ENCODE assay signal across 10 mouse cellular contexts in the genomic region with DNA sequence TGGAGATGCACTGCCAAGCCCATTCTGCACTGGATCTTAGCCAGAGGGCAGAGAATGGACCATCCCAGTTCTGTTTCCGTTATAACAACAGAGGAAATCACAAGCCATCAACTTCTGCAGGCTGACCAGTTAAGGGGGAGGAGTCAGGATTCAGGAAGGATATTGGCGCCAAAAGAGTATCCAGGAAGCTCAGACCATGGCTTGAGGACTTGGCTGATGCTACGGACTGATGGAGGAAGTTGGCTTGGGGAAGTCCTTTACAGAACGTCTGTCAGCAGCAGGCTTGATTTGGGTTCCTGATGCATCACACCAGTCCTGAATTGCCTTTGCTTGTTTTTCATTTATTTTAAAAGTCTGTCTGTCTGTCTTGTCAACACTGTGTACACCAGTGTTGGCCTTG. TPM values are rescaled to one million over a fixed set of nuclear protein-coding genes. Genes with fewer than 3 reads are reported as not detected.
DNase-seq lines count a peak whose midpoint lies in the region; ATAC-seq and TF ChIP-seq lines count a peak whose summit lies in the region.
"Had no signal": no experiment of that assay in that cellular context is flagged by ENCODE, and none has a peak within 500 bp of the region (broad histone marks: within the 10 kb centered on the region; RNA-seq: fewer than 3 reads in every experiment).

No protein-coding gene starts in this region.

- peak overlapping the region; percentile 92 for H3K27ac ChIP-seq in bone marrow macrophage, adult 2 months (ENCODE audit: insufficient read depth, low read depth, low read length)
- no peak overlapping the region for H3K27ac ChIP-seq in forebrain, embryonic 14.5 days (ENCODE audit: low read depth, low read length)
- H3K27ac ChIP-seq: midbrain, embryonic 12.5 days had no signal

- H3K36me3 ChIP-seq in forebrain, embryonic 14.5 days (ENCODE audit: control insufficient read depth, insufficient read depth, low read length) = no peaks in the 10 kb centered on the region
- H3K36me3 ChIP-seq: midbrain, embryonic 12.5 days had no signal

- no peak overlapping the region for H3K4me3 ChIP-seq in bone marrow macrophage, adult 2 months (ENCODE audit: insufficient read depth, low read length)
- no peak overlapping the region for H3K4me3 ChIP-seq in forebrain, embryonic 14.5 days (ENCODE audit: low read depth, low read length)

- H3K9me3 ChIP-seq in forebrain, embryonic 14.5 days (replicated peaks; ENCODE audit: control insufficient read depth, low read length) = no peaks in the 10 kb centered on the region
- H3K9me3 ChIP-seq: hindbrain, embryonic 10.5 days; midbrain, embryonic 12.5 days had no signal

- no peak overlapping the region for H3K9ac ChIP-seq in forebrain, embryonic 14.5 days (ENCODE audit: low read length)

- WGBS in forebrain, embryonic 14.5 days = 70% methylated on average over 4 of the region's 4 CpGs

- intact Hi-C loops in heart, postnatal 25 days (cut with DNase I) = loop anchor here (5.0 kb wide), 1 partner anchor 298 kb away; no protein-coding TSS in a partner anchor

- H3K4me1 ChIP-seq in bone marrow macrophage, adult 2 months (ENCODE audit: control insufficient read depth, insufficient read depth, low read length) = peaks cover 54% of the 10 kb centered on the region
- peaks cover 10% of the 10 kb centered on the region for H3K4me1 ChIP-seq in forebrain, embryonic 14.5 days (ENCODE audit: control insufficient read depth, insufficient read depth, low read length)

- H3K27me3 ChIP-seq in forebrain, embryonic 14.5 days (replicated peaks; ENCODE audit: control insufficient read depth, insufficient read depth, low read length) = no peaks in the 10 kb centered on the region

- peak; percentile 80 for ATAC-seq in megakaryocyte, adult 5-6 weeks (ENCODE audit: poor library complexity, severe bottlenecking)
- no peak for ATAC-seq in forebrain, embryonic 14.5 days

- no peak overlapping the region for H3K4me2 ChIP-seq in forebrain, embryonic 14.5 days (ENCODE audit: low read length)

- peak; percentile 75 for DNase-seq in heart, adult 8-10 months (ENCODE audit: low spot score)
- no peak for DNase-seq in heart, postnatal 25 days (ENCODE audit: low spot score)
- peak; percentile 70 for DNase-seq in kidney, postnatal 14 days
- DNase-seq in right cerebral cortex, adult 18-20 months = no peak
- no peak for DNase-seq in forebrain, embryonic 14.5 days (ENCODE audit: low spot score)
- DNase-seq in urinary bladder, postnatal 4 days (ENCODE audit: low spot score in 2 of 2) = no peak

- TF ChIP-seq CTCF in bone marrow macrophage, adult 2 months (IDR thresholded peaks at IDR 0.05; ENCODE audit: low read depth, low read length) = no peak

- no peak for TF ChIP-seq POLR2A in bone marrow macrophage, adult 2 months (IDR thresholded peaks at IDR 0.05; ENCODE audit: borderline replicate concordance, low read depth, low read length)

RNA-seq across cellular contexts. Expression of a gene that starts 1.2 kb away (rescaled TPM):
- total RNA-seq in heart, adult 8-10 months (2022) = 10 to 100 TPM; 17.8 to 24.5 (median 20.6) TPM
- total RNA-seq in heart, postnatal 25 days (2021) = 10 to 100 TPM; 20.7 to 21.2 TPM
- 37.3 and 44.2 TPM in 2 replicates for polyA plus RNA-seq in bone marrow macrophage, adult 2 months (2012; ENCODE audit: insufficient read depth, insufficient read length, missing spikeins)
- 15.0 and 17.1 TPM in 2 replicates for total RNA-seq in megakaryocyte, adult 5-6 weeks (2015)
- 11.3 and 11.8 TPM in 2 replicates for total RNA-seq in megakaryocyte, adult 5-6 weeks (2017)
- 33.9 and 50.8 TPM in 2 replicates for polyA plus RNA-seq in forebrain, embryonic 14.5 days (2014; fragmentation: Nextera tagmentation; extraction: Ambion mirVana)

RNA-seq across cellular contexts. Expression of a gene that starts 7.3 kb away (rescaled TPM):
- 1,000 to 10,000 TPM in 2 of 4 experiments, 100 to 1,000 TPM in 2; 938 to 1,102 (median 988) TPM for total RNA-seq in heart, adult 8-10 months (2022)
- 100 to 1,000 TPM; 838 to 880 TPM for total RNA-seq in heart, postnatal 25 days (2021)
- polyA plus RNA-seq in bone marrow macrophage, adult 2 months (2012; ENCODE audit: insufficient read depth, insufficient read length, missing spikeins) = 1,719 and 1,824 TPM in 2 replicates
- 5,087 and 5,550 TPM in 2 replicates for total RNA-seq in megakaryocyte, adult 5-6 weeks (2015)
- total RNA-seq in megakaryocyte, adult 5-6 weeks (2017) = 1,590 and 1,750 TPM in 2 replicates
- 2,846 and 4,258 TPM in 2 replicates for polyA plus RNA-seq in forebrain, embryonic 14.5 days (2014; fragmentation: Nextera tagmentation; extraction: Ambion mirVana)

RNA-seq across cellular contexts. Expression of a gene that starts 12.0 kb away (rescaled TPM):
- total RNA-seq in heart, adult 8-10 months (2022) = not detected
- not detected for total RNA-seq in heart, postnatal 25 days (2021)
- not detected in 2 replicates for polyA plus RNA-seq in bone marrow macrophage, adult 2 months (2012; ENCODE audit: insufficient read depth, insufficient read length, missing spikeins)
- 0.07 TPM in 1 of 2 replicates, not detected in the other for total RNA-seq in megakaryocyte, adult 5-6 weeks (2015)
- total RNA-seq in megakaryocyte, adult 5-6 weeks (2017) = not detected in 2 replicates
- 0.60 and 0.89 TPM in 2 replicates for polyA plus RNA-seq in forebrain, embryonic 14.5 days (2014; fragmentation: Nextera tagmentation; extraction: Ambion mirVana)

RNA-seq across cellular contexts. Expression of a gene that starts 30.8 kb away (rescaled TPM):
- 10 to 100 TPM; 37.9 to 47.4 (median 45.7) TPM for total RNA-seq in heart, adult 8-10 months (2022)
- total RNA-seq in heart, postnatal 25 days (2021) = 10 to 100 TPM; 46.6 to 47.7 TPM
- 35.6 and 39.9 TPM in 2 replicates for polyA plus RNA-seq in bone marrow macrophage, adult 2 months (2012; ENCODE audit: insufficient read depth, insufficient read length, missing spikeins)
- 32.7 and 38.9 TPM in 2 replicates for total RNA-seq in megakaryocyte, adult 5-6 weeks (2015)
- total RNA-seq in megakaryocyte, adult 5-6 weeks (2017) = 36.8 and 47.6 TPM in 2 replicates
- polyA plus RNA-seq in forebrain, embryonic 14.5 days (2014; fragmentation: Nextera tagmentation; extraction: Ambion mirVana) = 177 and 182 TPM in 2 replicates

RNA-seq across cellular contexts. Expression of a gene that starts 41.5 kb away (rescaled TPM):
- total RNA-seq in heart, adult 8-10 months (2022) = 10 to 100 TPM; 12.5 to 14.4 (median 13.2) TPM
- 1 to 10 TPM; 8.1 to 8.6 TPM for total RNA-seq in heart, postnatal 25 days (2021)
- polyA plus RNA-seq in bone marrow macrophage, adult 2 months (2012; ENCODE audit: insufficient read depth, insufficient read length, missing spikeins) = 0.99 and 1.8 TPM in 2 replicates
- not detected in 2 replicates for total RNA-seq in megakaryocyte, adult 5-6 weeks (2015)
- total RNA-seq in megakaryocyte, adult 5-6 weeks (2017) = 0.33 TPM in 1 of 2 replicates, not detected in the other
- polyA plus RNA-seq in forebrain, embryonic 14.5 days (2014; fragmentation: Nextera tagmentation; extraction: Ambion mirVana) = 7.3 and 11.3 TPM in 2 replicates

Comparison
In these comparisons a context has a peak if more than half of its experiments do, and no peak if none do; other contexts are left out.
1. DNase-seq: peak in heart, adult 8-10 months (single experiment) and kidney, postnatal 14 days (single experiment); none in heart, postnatal 25 days (single experiment), right cerebral cortex, adult 18-20 months (single experiment), forebrain, embryonic 14.5 days (single experiment) and urinary bladder, postnatal 4 days (0 of 2).